Mouse (Mus musculus) myocyte (in vitro differentiated cells): Measurements from ENCODE around the gene Rasal1.

Experiments
- MAX ChIP-seq: IDR thresholded peaks from one replicate; pipeline ENCODE4 v1.6.1; 2011; ENCODE audit warnings: low read depth, mild to moderate bottlenecking, control low read depth
- MYOD1 ChIP-seq, 3 experiments: IDR thresholded peaks; one replicate each; pipeline ENCODE4 v1.6.1; 2011; ENCODE audit warnings: control low read depth in 2 of 3, low read depth in 2 of 3, mild to moderate bottlenecking in 2 of 3, moderate library complexity in 1 of 3; ENCODE audit not compliant: insufficient read length in 2 of 3, control insufficient read depth in 1 of 3
- MYOG ChIP-seq, 3 experiments: IDR thresholded peaks; one replicate each; pipeline ENCODE4 v1.6.1; 2011; ENCODE audit warnings: control low read depth in 2 of 3, low read depth in 2 of 3, mild to moderate bottlenecking in 2 of 3; ENCODE audit not compliant: insufficient read length in 2 of 3, control insufficient read depth in 1 of 3, insufficient read depth in 1 of 3
- POLR2A ChIP-seq: IDR thresholded peaks from one replicate; pipeline ENCODE4 v1.6.1; 2011; ENCODE audit warnings: low read depth, mild to moderate bottlenecking, control low read depth, moderate library complexity; ENCODE audit not compliant: insufficient read length
- POLR2AphosphoS2 ChIP-seq: IDR thresholded peaks from one replicate; pipeline ENCODE4 v1.6.1; 2011; ENCODE audit warnings: low read depth, control low read depth; ENCODE audit not compliant: insufficient read length
- TCF12 ChIP-seq: IDR thresholded peaks from one replicate; pipeline ENCODE4 v1.6.1; 2011; ENCODE audit warnings: mild to moderate bottlenecking, control low read depth; ENCODE audit not compliant: poor library complexity, insufficient read depth, severe bottlenecking
- USF1 ChIP-seq: IDR thresholded peaks from one replicate; pipeline ENCODE4 v1.6.1; 2011; ENCODE audit warnings: low read depth, mild to moderate bottlenecking, control low read depth, moderate library complexity

DNA sequence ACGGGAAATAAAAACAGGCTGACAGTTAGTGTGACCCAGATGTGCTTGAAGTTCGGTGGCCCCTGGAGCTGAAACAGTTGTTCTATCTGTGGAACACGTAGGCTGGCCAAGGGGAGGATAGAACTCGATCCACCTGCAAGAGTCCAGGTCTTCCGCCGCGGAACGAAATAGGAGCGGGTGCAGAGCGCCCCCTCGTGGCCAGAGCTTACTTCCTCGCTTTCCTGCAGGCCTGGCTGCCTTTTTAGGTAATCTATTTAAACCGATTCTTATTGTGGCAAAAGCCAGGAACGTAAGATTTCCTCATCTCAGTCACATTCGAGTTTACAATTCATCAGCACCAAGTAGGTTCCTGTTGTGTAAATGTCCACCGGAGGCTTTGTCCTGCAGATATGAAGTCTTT lies 65.7 kb downstream of the Rasal1 start:
- TF ChIP-seq POLR2A = no peak
- TF ChIP-seq POLR2AphosphoS2 = no peak
- TF ChIP-seq MYOD1 (IDR thresholded peaks at IDR 0.05; ENCODE audit: control insufficient read depth in 1 of 3, insufficient read length in 2 of 3, low read depth in 2 of 3) = no peak
- TF ChIP-seq TCF12 = no peak
- no peak for TF ChIP-seq MAX
- TF ChIP-seq MYOG (IDR thresholded peaks at IDR 0.05; ENCODE audit: control insufficient read depth in 1 of 3, insufficient read depth in 1 of 3, insufficient read length in 2 of 3, low read depth in 2 of 3) = no peak
- TF ChIP-seq USF1 = no peak
